Mouse (Mus musculus) heart, embryonic 10.5 days (tissue): Measurements from ENCODE around the gene Myh14. TPM values are rescaled to one million over a fixed set of nuclear protein-coding genes. Genes with fewer than 3 reads are reported as not detected.

Experiments
- DNase-seq: peaks from one replicate; pipeline ENCODE4 v3.0.0-alpha.2; 2017; ENCODE audit warnings: low spot score
- H3K27ac ChIP-seq: fragments of 300-500 bp; sonication (generic); 2 replicates; pipeline ENCODE4 v1.5.1; 2016; ENCODE audit warnings: mild to moderate bottlenecking
- H3K27me3 ChIP-seq: fragments of 300-500 bp; sonication (generic); 2 replicates; pipeline ENCODE4 v1.6.1; 2016; ENCODE audit warnings: mild to moderate bottlenecking; ENCODE audit not compliant: poor library complexity, insufficient read depth, severe bottlenecking
- H3K36me3 ChIP-seq: fragments of 300-500 bp; sonication (generic); 2 replicates; pipeline ENCODE4 v1.6.1; 2016; ENCODE audit warnings: mild to moderate bottlenecking, moderate library complexity
- H3K4me1 ChIP-seq: fragments of 300-500 bp; sonication (generic); 2 replicates; pipeline ENCODE4 v1.6.1; 2016; ENCODE audit warnings: mild to moderate bottlenecking
- H3K4me3 ChIP-seq: fragments of 300-500 bp; sonication (generic); 2 replicates; pipeline ENCODE4 v1.5.1; 2016; ENCODE audit warnings: mild to moderate bottlenecking, moderate library complexity
- H3K9me3 ChIP-seq: fragments of 300-500 bp; sonication (generic); 2 replicates; pipeline ENCODE4 v1.6.1; 2016; ENCODE audit warnings: mild to moderate bottlenecking, moderate library complexity
- WGBS: fragments of 180-500 bp; shearing (Covaris S2); methylation state at CpG from one replicate; pipeline ENCODE4 v1.1.7; 2016; 5-methylcytosine and 5-hydroxymethylcytosine counted together
- polyA plus RNA-seq: library from polyadenylated mRNA; unstranded; fragments of >200 nt; fragmentation: Nextera tagmentation; extraction: Ambion mirVana; gene quantifications from 2 replicates; pipeline ENCODE4 v1.2.1, GENCODE M21; 2016

Gene Myh14
- polyA plus RNA-seq, 1 experiment from 2014 or later = 2.4 TPM

GRCm38 (mm10) chr7:44603186-44603855 lies 67.3 kb downstream of the Myh14 start:
- peak overlapping the region; percentile 55 for H3K4me3 ChIP-seq
- H3K4me1 ChIP-seq = peaks cover 21% of the 10 kb centered on the region
- no peak overlapping the region for H3K27ac ChIP-seq
- DNase-seq = no peak
- WGBS = 3% methylated on average over 20 of the region's 20 CpGs
- H3K9me3 ChIP-seq = no peaks in the 10 kb centered on the region
- H3K36me3 ChIP-seq = no peaks in the 10 kb centered on the region
- H3K27me3 ChIP-seq = peaks cover 99% of the 10 kb centered on the region

DNA sequence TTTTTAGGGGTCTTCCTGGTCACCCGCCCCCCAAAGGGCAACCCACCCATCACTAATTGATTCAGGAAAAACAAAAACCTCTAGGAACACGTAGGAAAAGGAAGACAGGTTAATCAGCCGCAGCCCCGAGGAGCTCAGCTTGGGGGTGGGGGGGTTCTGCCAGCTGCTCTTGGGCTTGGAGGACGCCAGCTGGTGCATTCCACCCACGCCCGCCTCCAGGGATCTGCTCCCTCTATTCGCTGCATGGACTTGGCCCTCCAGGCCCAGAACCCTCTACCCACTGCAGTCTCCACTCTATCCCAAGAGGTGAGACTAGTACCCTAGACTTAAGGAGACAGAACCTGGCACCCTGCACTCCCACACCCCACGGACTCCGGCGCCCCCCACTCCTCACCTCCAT lies 68.2 kb downstream of the Myh14 start:
- Histone ChIP-seq H3K4me3 (no peak overlapping the region), H3K9me3 (no peaks in the 10 kb centered on the region), H3K27me3 (peaks cover 94% of the 10 kb centered on the region), H3K4me1 (peaks cover 21% of the 10 kb centered on the region), H3K36me3 (no peaks in the 10 kb centered on the region), H3K27ac (no peak overlapping the region)
- no peak for DNase-seq
- WGBS = 13% methylated on average over 11 of the region's 11 CpGs

DNA sequence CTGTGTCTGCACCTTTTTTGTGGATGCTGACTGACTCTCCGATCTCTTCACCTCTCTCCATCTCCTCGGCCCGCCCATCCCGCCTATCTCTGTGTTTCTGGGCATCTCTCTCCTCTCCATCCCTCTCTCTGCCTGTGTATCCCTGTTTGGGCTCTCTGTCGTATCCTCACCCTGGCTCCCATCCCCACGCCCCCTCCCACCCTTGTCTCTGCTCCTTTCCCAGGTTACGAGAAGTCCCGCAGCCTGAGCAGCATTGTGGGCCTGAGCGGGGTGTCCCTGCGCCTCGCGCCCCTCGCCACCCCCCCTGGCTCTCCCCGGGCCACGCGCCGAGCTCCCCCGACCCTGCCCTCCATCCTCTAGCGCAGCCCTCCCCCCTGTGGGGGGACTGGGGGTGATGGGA lies 69.0 kb downstream of the Myh14 start:
- no peak for DNase-seq
- Histone ChIP-seq H3K27me3 (peaks cover 86% of the 10 kb centered on the region), H3K4me1 (peaks cover 21% of the 10 kb centered on the region), H3K4me3 (no peak overlapping the region), H3K36me3 (no peaks in the 10 kb centered on the region), H3K9me3 (no peaks in the 10 kb centered on the region), H3K27ac (0 out of 2 replicates have a peak overlapping the region, but pooled peaks have one; percentile 36)
- WGBS = 10% methylated on average over 19 of the region's 19 CpGs

- Histone ChIP-seq H3K9me3 (no peaks in the 10 kb centered on the region), H3K4me3 (no peak overlapping the region), H3K27me3 (peaks cover 78% of the 10 kb centered on the region), H3K27ac (no peak overlapping the region), H3K4me1 (peaks cover 21% of the 10 kb centered on the region), H3K36me3 (no peaks in the 10 kb centered on the region)
- no peak for DNase-seq
- WGBS = 72% methylated on average over 10 of the region's 10 CpGs
Measured at GRCm38 (mm10) chr7:44600691-44601262, 69.9 kb downstream of the Myh14 start.

GRCm38 (mm10) chr7:44598336-44598735 lies 72.3 kb downstream of the Myh14 start:
- no peak for DNase-seq
- H3K27ac ChIP-seq = no peak overlapping the region
- H3K36me3 ChIP-seq = no peaks in the 10 kb centered on the region
- no peaks in the 10 kb centered on the region for H3K9me3 ChIP-seq
- no peak overlapping the region for H3K4me3 ChIP-seq
- H3K4me1 ChIP-seq = peaks cover 13% of the 10 kb centered on the region
- WGBS = 78% methylated on average over 12 of the region's 12 CpGs
- H3K27me3 ChIP-seq = peaks cover 64% of the 10 kb centered on the region

DNA sequence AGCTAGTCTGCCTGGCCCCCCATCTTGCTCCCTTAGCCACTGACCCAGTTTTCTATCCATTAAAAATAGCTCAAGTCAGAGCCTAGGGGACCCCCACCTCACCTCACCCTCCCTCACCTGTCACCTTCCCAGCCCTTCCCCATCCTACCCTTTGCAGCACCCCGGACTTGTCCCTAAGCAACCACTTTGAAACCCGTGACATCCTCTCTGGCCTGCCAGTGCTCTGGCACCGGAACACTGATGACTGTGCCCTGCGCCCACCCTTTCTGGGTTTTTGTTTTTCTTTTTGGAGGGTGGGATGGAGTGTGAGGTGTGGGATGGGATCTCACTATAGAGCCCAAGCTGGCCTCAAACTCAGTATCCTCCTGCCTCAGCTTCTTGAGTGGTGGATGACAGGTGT lies 73.0 kb downstream of the Myh14 start:
- Histone ChIP-seq H3K27ac (no peak overlapping the region), H3K9me3 (no peaks in the 10 kb centered on the region), H3K4me3 (no peak overlapping the region), H3K27me3 (peaks cover 64% of the 10 kb centered on the region), H3K4me1 (peaks cover 12% of the 10 kb centered on the region), H3K36me3 (no peaks in the 10 kb centered on the region)
- DNase-seq = no peak
- 78% methylated on average over 4 of the region's 4 CpGs for WGBS

DNA sequence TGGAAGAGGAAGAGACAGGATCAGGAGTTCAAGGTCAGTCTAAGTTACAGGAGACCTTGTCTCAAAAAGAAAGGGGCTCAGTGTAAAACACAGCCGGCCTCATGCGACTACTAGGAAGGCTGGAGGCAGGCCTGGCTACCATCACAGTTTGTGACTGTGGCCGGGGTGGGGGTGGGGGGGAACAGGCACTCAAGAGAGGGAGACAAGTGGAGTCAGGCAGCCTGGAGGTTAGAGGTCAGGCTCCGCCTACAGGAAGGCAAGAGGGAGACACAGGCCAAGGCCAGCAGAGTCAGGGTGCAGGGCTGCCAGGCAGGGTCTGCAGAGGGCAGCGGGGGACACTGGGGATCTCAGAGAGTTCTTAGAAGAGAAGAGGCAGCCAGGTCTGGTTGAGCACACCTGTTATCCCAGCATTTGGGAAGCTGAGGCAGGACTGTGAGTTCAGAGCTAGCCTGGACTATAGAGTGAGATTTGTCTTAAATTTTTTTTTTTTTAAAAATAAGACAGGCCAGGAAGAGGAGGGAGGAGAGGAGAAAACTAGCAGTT lies 73.6 kb downstream of the Myh14 start:
- DNase-seq = no peak
- 40% methylated on average over 5 of the region's 5 CpGs for WGBS
- Histone ChIP-seq H3K4me1 (peaks cover 9% of the 10 kb centered on the region), H3K36me3 (no peaks in the 10 kb centered on the region), H3K4me3 (no peak overlapping the region), H3K9me3 (no peaks in the 10 kb centered on the region), H3K27ac (no peak overlapping the region), H3K27me3 (peaks cover 64% of the 10 kb centered on the region)

DNA sequence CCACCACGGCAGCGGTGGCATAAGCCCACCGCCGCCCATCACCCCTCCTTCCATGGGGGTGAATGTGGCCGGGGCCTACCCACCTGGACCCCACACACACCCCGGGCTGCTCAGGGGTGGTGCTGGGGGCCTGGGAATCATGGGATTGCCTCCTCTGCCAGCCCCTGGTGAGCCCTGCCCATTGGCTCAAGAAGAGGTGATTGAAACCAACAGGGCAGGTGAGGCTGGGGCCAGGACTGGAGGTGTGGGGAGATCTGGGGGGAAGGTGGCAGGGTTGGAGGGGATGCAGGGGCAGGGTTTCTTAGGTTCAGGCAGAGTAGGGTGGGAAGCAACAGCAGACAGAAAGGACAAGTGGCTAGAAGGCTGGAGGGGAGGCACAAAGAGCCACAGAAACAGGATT lies 74.6 kb downstream of the Myh14 start:
- DNase-seq = no peak
- Histone ChIP-seq H3K9me3 (no peaks in the 10 kb centered on the region), H3K27me3 (peaks cover 64% of the 10 kb centered on the region), H3K27ac (no peak overlapping the region), H3K4me3 (no peak overlapping the region), H3K4me1 (peaks cover 14% of the 10 kb centered on the region), H3K36me3 (no peaks in the 10 kb centered on the region)
- 96% methylated on average over 6 of the region's 6 CpGs for WGBS

- Histone ChIP-seq H3K27me3 (peaks cover 64% of the 10 kb centered on the region), H3K4me1 (peaks cover 23% of the 10 kb centered on the region), H3K4me3 (no peak overlapping the region), H3K36me3 (no peaks in the 10 kb centered on the region), H3K9me3 (no peaks in the 10 kb centered on the region), H3K27ac (no peak overlapping the region)
- WGBS = 89% methylated on average over 20 of the region's 20 CpGs
- DNase-seq = no peak
Measured at GRCm38 (mm10) chr7:44595131-44595561, 75.5 kb downstream of the Myh14 start.

DNA sequence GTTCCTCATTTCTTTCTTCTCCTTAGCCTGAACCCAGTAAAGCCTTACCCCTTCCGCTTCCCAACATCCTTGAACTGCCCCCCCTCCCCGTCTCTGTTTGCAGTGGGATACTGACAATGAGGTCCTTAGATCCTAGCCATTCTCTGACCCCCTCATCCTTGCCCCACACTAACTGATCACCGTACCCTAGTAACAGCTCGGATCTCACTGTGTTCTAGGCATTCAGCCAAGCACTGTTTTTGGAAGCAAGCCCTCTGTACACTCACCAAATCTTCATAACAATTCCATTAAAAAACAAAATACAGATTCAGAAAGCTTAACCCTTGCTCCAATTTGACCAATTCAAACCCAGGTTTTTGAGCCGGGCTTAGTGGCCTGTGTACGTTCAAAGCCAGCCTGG lies 76.4 kb downstream of the Myh14 start:
- H3K4me1 ChIP-seq = peaks cover 28% of the 10 kb centered on the region
- DNase-seq = no peak
- no peaks in the 10 kb centered on the region for H3K36me3 ChIP-seq
- H3K27me3 ChIP-seq = peaks cover 65% of the 10 kb centered on the region
- H3K4me3 ChIP-seq = no peak overlapping the region
- no peak overlapping the region for H3K27ac ChIP-seq
- no peaks in the 10 kb centered on the region for H3K9me3 ChIP-seq
- 69% methylated on average over 6 of the region's 6 CpGs for WGBS

GRCm38 (mm10) chr7:44593775-44594174 lies 76.9 kb downstream of the Myh14 start:
- DNase-seq = peak; percentile 88
- Histone ChIP-seq H3K4me3 (peak overlapping the region; percentile 33; the same call in 1 of the 2 replicates), H3K4me1 (peaks cover 33% of the 10 kb centered on the region), H3K36me3 (no peaks in the 10 kb centered on the region), H3K27me3 (peaks cover 65% of the 10 kb centered on the region), H3K27ac (no peak overlapping the region), H3K9me3 (no peaks in the 10 kb centered on the region)
- WGBS = under 1% methylated on average over 22 of the region's 22 CpGs

DNA sequence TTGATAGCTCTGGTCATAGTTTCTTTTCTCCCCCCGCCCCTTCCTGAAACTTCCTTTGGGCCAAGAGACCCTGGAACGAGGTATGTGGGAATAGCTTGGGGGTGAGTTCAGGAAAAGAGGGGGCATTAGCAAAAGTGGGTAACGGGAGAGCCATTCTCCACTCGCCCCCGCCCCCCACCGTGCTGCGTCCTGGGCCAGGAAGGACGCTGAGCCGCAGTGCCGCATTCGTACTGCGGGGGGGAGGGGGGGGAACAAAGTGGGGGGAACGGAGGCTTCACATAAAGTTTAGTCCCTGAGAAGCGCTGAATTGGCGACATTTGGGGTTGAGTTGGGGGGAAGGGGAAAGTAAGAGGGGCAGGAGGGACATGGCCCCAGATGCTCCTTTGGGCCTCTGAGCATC lies 77.6 kb downstream of the Myh14 start:
- peaks cover 40% of the 10 kb centered on the region for H3K4me1 ChIP-seq
- H3K36me3 ChIP-seq = no peaks in the 10 kb centered on the region
- H3K9me3 ChIP-seq = no peaks in the 10 kb centered on the region
- no peak overlapping the region for H3K4me3 ChIP-seq
- no peak for DNase-seq
- H3K27ac ChIP-seq = no peak overlapping the region
- 5% methylated on average over 15 of the region's 15 CpGs for WGBS
- peaks cover 65% of the 10 kb centered on the region for H3K27me3 ChIP-seq

- no peak for DNase-seq
Measured at GRCm38 (mm10) chr7:44591348-44592116, 79.1 kb downstream of the Myh14 start.

More at GRCm38 (mm10) chr7:44591348-44592116, 79.1 kb downstream of the Myh14 start:
- Histone ChIP-seq H3K27me3 (peaks cover 79% of the 10 kb centered on the region), H3K4me1 (peaks cover 42% of the 10 kb centered on the region), H3K4me3 (peak overlapping the region; percentile 71), H3K9me3 (no peaks in the 10 kb centered on the region), H3K36me3 (no peaks in the 10 kb centered on the region), H3K27ac (no peak overlapping the region)
- under 1% methylated on average over 60 of the region's 60 CpGs for WGBS
